ENCODE assay signal across 12 mouse cellular contexts in the genomic region with DNA sequence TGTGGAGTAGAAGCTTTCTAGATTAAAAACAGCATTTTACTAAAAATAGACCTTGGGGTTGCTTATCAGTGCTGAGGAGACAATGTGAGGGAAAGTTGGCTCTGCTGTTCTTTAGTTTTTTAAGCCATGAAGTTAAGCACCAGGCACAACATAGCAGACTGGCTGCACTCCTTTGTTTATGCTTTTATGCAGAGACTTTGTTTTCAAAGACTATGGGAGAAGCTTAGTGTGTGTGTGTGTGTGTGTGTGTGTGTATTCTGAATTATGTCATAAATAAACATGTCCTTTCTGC.
DNase-seq lines count a peak whose midpoint lies in the region; ATAC-seq lines count a peak whose summit lies in the region.
"Had no signal": no experiment of that assay in that cellular context is flagged by ENCODE, and none has a peak within 500 bp of the region (broad histone marks: within the 10 kb centered on the region; RNA-seq: fewer than 3 reads in every experiment).

No protein-coding gene starts in this region.

- H3K4me3 ChIP-seq in hindbrain, embryonic 15.5 days: no peak overlapping the region
- no peak overlapping the region for H3K4me3 ChIP-seq in hindbrain, embryonic 14.5 days (replicated peaks; ENCODE audit: low read length)
- H3K4me3 ChIP-seq in neural tube, embryonic 13.5 days: no peak overlapping the region
- H3K4me3 ChIP-seq in midbrain, embryonic 16.5 days (ENCODE audit: low read depth, low read length): no peak overlapping the region
- no peak overlapping the region for H3K4me3 ChIP-seq in embryonic facial prominence, embryonic 10.5 days
- H3K4me3 ChIP-seq: limb, embryonic 12.5 days; neural tube, embryonic 12.5 days had no signal

- H3K4me1 ChIP-seq in hindbrain, embryonic 15.5 days (replicated peaks): peaks cover 10% of the 10 kb centered on the region; the same call in 1 of the 2 replicates
- H3K4me1 ChIP-seq in hindbrain, embryonic 14.5 days (replicated peaks; ENCODE audit: control insufficient read depth, insufficient read depth, low read length): 0 out of 2 replicates have a peak, but pooled peaks cover 9% of the 10 kb centered on the region
- H3K4me1 ChIP-seq in neural tube, embryonic 13.5 days (replicated peaks): 0 out of 2 replicates have a peak, but pooled peaks cover 11% of the 10 kb centered on the region
- no peaks in the 10 kb centered on the region for H3K4me1 ChIP-seq in midbrain, embryonic 16.5 days (ENCODE audit: control insufficient read depth, insufficient read depth, low read length)
- 0 out of 2 replicates have a peak, but pooled peaks cover 3% of the 10 kb centered on the region for H3K4me1 ChIP-seq in embryonic facial prominence, embryonic 10.5 days
- H3K4me1 ChIP-seq: limb, embryonic 12.5 days; neural tube, embryonic 12.5 days had no signal

- no peaks in the 10 kb centered on the region for H3K27me3 ChIP-seq in hindbrain, embryonic 15.5 days
- H3K27me3 ChIP-seq in hindbrain, embryonic 14.5 days (ENCODE audit: control insufficient read depth, insufficient read depth, low read length): no peaks in the 10 kb centered on the region
- no peaks in the 10 kb centered on the region for H3K27me3 ChIP-seq in neural tube, embryonic 13.5 days
- H3K27me3 ChIP-seq in midbrain, embryonic 16.5 days (ENCODE audit: control insufficient read depth, insufficient read depth, low read depth, low read length): no peaks in the 10 kb centered on the region
- no peaks in the 10 kb centered on the region for H3K27me3 ChIP-seq in embryonic facial prominence, embryonic 10.5 days (replicated peaks; ENCODE audit: low read depth, poor library complexity, severe bottlenecking)
- H3K27me3 ChIP-seq: limb, embryonic 12.5 days; neural tube, embryonic 12.5 days had no signal

- H3K9me3 ChIP-seq in hindbrain, embryonic 15.5 days: no peaks in the 10 kb centered on the region
- H3K9me3 ChIP-seq in hindbrain, embryonic 14.5 days (ENCODE audit: control insufficient read depth, low read length): no peaks in the 10 kb centered on the region
- H3K9me3 ChIP-seq in neural tube, embryonic 13.5 days: no peaks in the 10 kb centered on the region
- no peaks in the 10 kb centered on the region for H3K9me3 ChIP-seq in midbrain, embryonic 16.5 days (replicated peaks; ENCODE audit: control insufficient read depth, low read length, poor library complexity, severe bottlenecking)
- no peaks in the 10 kb centered on the region for H3K9me3 ChIP-seq in embryonic facial prominence, embryonic 10.5 days
- H3K9me3 ChIP-seq: limb, embryonic 12.5 days; neural tube, embryonic 12.5 days had no signal

- no peak for DNase-seq in hindbrain, embryonic 14.5 days (ENCODE audit: low spot score)
- no peak for DNase-seq in neural tube, embryonic 10.5 days (ENCODE audit: extremely low spot score, low spot score)
- peak; percentile 8 to 13 for DNase-seq in kidney, postnatal 36 days
- no peak for DNase-seq in embryonic facial prominence, embryonic 10.5 days (ENCODE audit: low spot score)
- no peak for DNase-seq in right cerebral cortex, postnatal 4 days
- DNase-seq: thymus, postnatal 36 days had no signal

- ATAC-seq in hindbrain, embryonic 15.5 days (ENCODE audit: low FRiP score, low read depth): no peak
- ATAC-seq in hindbrain, embryonic 14.5 days (ENCODE audit: low FRiP score): no peak
- no peak for ATAC-seq in neural tube, embryonic 13.5 days (ENCODE audit: low read depth)
- ATAC-seq in midbrain, embryonic 16.5 days: 0 out of 2 replicates have a peak, but pooled peaks have one; percentile 36
- ATAC-seq: CD4-positive, CD25-positive, alpha-beta regulatory T cell, adult 4 months had no signal

- no peak overlapping the region for H3K4me2 ChIP-seq in hindbrain, embryonic 15.5 days
- H3K4me2 ChIP-seq in hindbrain, embryonic 14.5 days (replicated peaks): no peak overlapping the region
- no peak overlapping the region for H3K4me2 ChIP-seq in neural tube, embryonic 13.5 days
- no peak overlapping the region for H3K4me2 ChIP-seq in midbrain, embryonic 16.5 days (ENCODE audit: low read length)
- H3K4me2 ChIP-seq: limb, embryonic 12.5 days; neural tube, embryonic 12.5 days had no signal

- H3K36me3 ChIP-seq in hindbrain, embryonic 15.5 days: no peaks in the 10 kb centered on the region
- H3K36me3 ChIP-seq in hindbrain, embryonic 14.5 days (replicated peaks; ENCODE audit: control insufficient read depth, insufficient read depth): no peaks in the 10 kb centered on the region
- no peaks in the 10 kb centered on the region for H3K36me3 ChIP-seq in neural tube, embryonic 13.5 days
- no peaks in the 10 kb centered on the region for H3K36me3 ChIP-seq in midbrain, embryonic 16.5 days (ENCODE audit: control insufficient read depth, insufficient read depth, low read length)
- no peaks in the 10 kb centered on the region for H3K36me3 ChIP-seq in embryonic facial prominence, embryonic 10.5 days (replicated peaks)
- H3K36me3 ChIP-seq: limb, embryonic 12.5 days; neural tube, embryonic 12.5 days had no signal

- H3K27ac ChIP-seq in hindbrain, embryonic 15.5 days (replicated peaks): peak overlapping the region; percentile 31; the same call in 1 of the 2 replicates
- H3K27ac ChIP-seq in hindbrain, embryonic 14.5 days: no peak overlapping the region
- 0 out of 2 replicates have a peak overlapping the region, but pooled peaks have one; percentile 50 for H3K27ac ChIP-seq in neural tube, embryonic 13.5 days (replicated peaks)
- H3K27ac ChIP-seq in midbrain, embryonic 16.5 days (ENCODE audit: low read length): no peak overlapping the region
- H3K27ac ChIP-seq in embryonic facial prominence, embryonic 10.5 days (replicated peaks): no peak overlapping the region
- H3K27ac ChIP-seq: limb, embryonic 12.5 days; neural tube, embryonic 12.5 days had no signal

- H3K9ac ChIP-seq in hindbrain, embryonic 15.5 days: no peak overlapping the region
- no peak overlapping the region for H3K9ac ChIP-seq in hindbrain, embryonic 14.5 days
- no peak overlapping the region for H3K9ac ChIP-seq in neural tube, embryonic 13.5 days
- H3K9ac ChIP-seq in midbrain, embryonic 16.5 days (ENCODE audit: low read depth, low read length): no peak overlapping the region
- H3K9ac ChIP-seq: limb, embryonic 12.5 days; neural tube, embryonic 12.5 days had no signal

Comparison
In these comparisons a context has a peak if more than half of its experiments do, and no peak if none do; other contexts are left out.
1. H3K27ac ChIP-seq: peak in hindbrain, embryonic 15.5 days (single experiment) and neural tube, embryonic 13.5 days (single experiment); none in hindbrain, embryonic 14.5 days (single experiment), midbrain, embryonic 16.5 days (single experiment) and embryonic facial prominence, embryonic 10.5 days (single experiment).
2. DNase-seq: peak in kidney, postnatal 36 days (2 of 2); none in hindbrain, embryonic 14.5 days (single experiment), neural tube, embryonic 10.5 days (single experiment), embryonic facial prominence, embryonic 10.5 days (single experiment) and right cerebral cortex, postnatal 4 days (single experiment).